Mouse (Mus musculus) central nervous system, embryonic 18 days (tissue): Measurements from ENCODE around the gene Olfr1229. TPM values are rescaled to one million over a fixed set of nuclear protein-coding genes. Genes with fewer than 3 reads are reported as not detected.

Source experiments
- polyA plus RNA-seq: library from polyadenylated mRNA; depleted of rRNA; stranded (reverse); fragments of >200 nt; gene quantifications from 2 replicates; pipeline ENCODE4 v1.2.3, GENCODE M21; 2012; rRNA removed

The Olfr1229 gene
- not detected in 2 replicates for polyA plus RNA-seq

DNA sequence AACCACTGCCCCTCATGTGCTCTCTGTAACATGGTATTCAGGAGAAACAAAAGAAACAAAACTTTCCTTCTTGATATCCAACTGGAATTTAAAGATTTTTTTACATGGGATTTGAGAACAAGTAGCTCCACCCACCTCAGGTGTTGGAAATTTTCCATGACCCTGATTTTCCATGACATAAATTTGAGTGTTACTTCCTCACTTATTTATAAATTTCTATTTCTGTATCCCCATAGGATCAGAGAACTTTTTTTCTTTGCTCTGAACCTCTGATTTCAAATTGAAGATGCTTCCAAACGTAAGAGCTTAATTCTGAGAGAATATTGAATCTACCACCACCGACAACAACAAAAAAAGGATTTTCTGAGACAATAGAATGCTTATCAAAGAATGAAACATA is at the start of gene Olfr1229:
Gene Olfr1229 (minus strand): TSS at position 101 of the 400 bp plus-strand sequence.

GRCm38 (mm10) chr2:89329575-89329974 is 41.8 kb upstream of the Olfr1229 start, which contains the start of gene Olfr1232:
TSS of gene Olfr1232 (minus strand) at chr2:89329675.

GRCm38 (mm10) chr2:89306974-89307373 is 19.2 kb upstream of the Olfr1229 start, which contains the start of gene Olfr1231:
TSS of gene Olfr1231 (minus strand) at chr2:89307074.

DNA sequence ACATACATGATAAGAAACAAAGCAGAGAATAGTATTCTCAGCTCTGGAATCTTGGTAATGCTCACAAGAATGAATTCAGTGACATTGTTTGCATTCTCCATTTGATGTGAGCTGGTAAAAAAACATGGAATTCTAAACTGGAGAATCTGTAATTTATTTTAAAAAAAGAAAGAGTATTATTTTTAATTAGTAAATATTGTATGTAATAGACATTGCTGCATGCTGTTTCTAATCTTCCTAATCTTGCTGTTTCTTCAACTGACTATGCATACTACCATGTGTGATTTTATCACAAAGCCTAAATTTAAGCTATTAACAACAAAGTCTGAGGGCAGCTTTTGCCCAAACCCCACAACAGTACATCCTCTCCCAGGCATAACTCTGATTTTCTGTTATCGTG is 9.4 kb upstream of the Olfr1229 start, which contains the start of gene Olfr1230:
Gene Olfr1230 (minus strand): TSS at position 101 of the 400 bp plus-strand sequence.

GRCm38 (mm10) chr2:89253962-89254361 is 33.9 kb downstream of the Olfr1229 start, which contains the start of gene Olfr1228:
TSS of gene Olfr1228 (minus strand) at chr2:89254062.

Other genes starting within 250 kb of the Olfr1229 start
- gene Olfr1218, start 226.8 kb downstream of the Olfr1229 start, polyA plus RNA-seq: not detected in 2 replicates
- not detected in 2 replicates for gene Olfr1219, start 204.5 kb downstream of the Olfr1229 start, polyA plus RNA-seq
- not detected in 2 replicates for gene Olfr1220, start 181.2 kb downstream of the Olfr1229 start, polyA plus RNA-seq
- not detected in 2 replicates for gene Olfr1221, start 170.7 kb downstream of the Olfr1229 start, polyA plus RNA-seq
- gene Olfr1222, start 155.0 kb downstream of the Olfr1229 start, polyA plus RNA-seq: not detected in 2 replicates
- not detected in 2 replicates for gene Olfr1223, start 136.5 kb downstream of the Olfr1229 start, polyA plus RNA-seq
- gene Olfr1224-ps1, start 123.9 kb downstream of the Olfr1229 start, polyA plus RNA-seq: not detected in 2 replicates
- gene Olfr1225, start 113.3 kb downstream of the Olfr1229 start, polyA plus RNA-seq: not detected in 2 replicates
- gene Olfr1226, start 88.0 kb downstream of the Olfr1229 start, polyA plus RNA-seq: not detected in 2 replicates
- gene Olfr1228, start 34.0 kb downstream of the Olfr1229 start, polyA plus RNA-seq: not detected in 2 replicates
- not detected in 2 replicates for gene Olfr1230, start 9.3 kb upstream of the Olfr1229 start, polyA plus RNA-seq
- not detected in 2 replicates for gene Olfr1231, start 19.1 kb upstream of the Olfr1229 start, polyA plus RNA-seq
- not detected in 2 replicates for gene Olfr1232, start 41.7 kb upstream of the Olfr1229 start, polyA plus RNA-seq
- gene Olfr1233, start 54.4 kb upstream of the Olfr1229 start, polyA plus RNA-seq: not detected in 2 replicates
- not detected in 2 replicates for gene Olfr1234, start 76.9 kb upstream of the Olfr1229 start, polyA plus RNA-seq
- gene Olfr1238, start 121.7 kb upstream of the Olfr1229 start, polyA plus RNA-seq: not detected in 2 replicates
- not detected in 2 replicates for gene Olfr1239, start 132.4 kb upstream of the Olfr1229 start, polyA plus RNA-seq
- gene Olfr1240, start 155.0 kb upstream of the Olfr1229 start, polyA plus RNA-seq: not detected in 2 replicates
- not detected in 2 replicates for gene Olfr1241, start 199.1 kb upstream of the Olfr1229 start, polyA plus RNA-seq
- not detected in 2 replicates for gene Olfr1242, start 210.3 kb upstream of the Olfr1229 start, polyA plus RNA-seq
- not detected in 2 replicates for gene Olfr1243, start 243.5 kb upstream of the Olfr1229 start, polyA plus RNA-seq